Mouse (Mus musculus): ENCODE data around the gene 1300017J02Rik. TPM values are rescaled to one million over a fixed set of nuclear protein-coding genes. Genes with fewer than 3 reads are reported as not detected.

The 1300017J02Rik gene
- polyA plus RNA-seq, 1 experiment from 2014 or later = 6.7 TPM

DNA sequence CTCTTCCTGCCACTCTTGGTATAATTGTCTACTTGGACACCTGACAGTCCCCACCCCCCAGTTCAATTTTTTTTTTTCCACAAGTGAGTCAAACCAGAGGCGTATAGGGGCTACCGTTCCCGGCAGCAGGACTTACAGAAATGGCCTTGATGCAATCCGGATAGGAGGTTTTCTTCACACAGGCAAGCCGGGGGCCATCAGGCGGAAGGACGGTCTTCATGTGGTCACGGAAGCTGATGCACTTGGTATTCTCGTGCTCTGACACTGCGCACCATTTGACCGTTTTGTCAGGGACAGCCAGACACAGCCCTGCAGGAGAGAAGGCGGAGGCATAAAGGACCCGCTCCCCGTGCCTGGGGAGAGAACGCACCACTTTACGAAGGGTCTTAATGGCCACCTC, 77.1 kb downstream of the 1300017J02Rik start:
- H3K4me3 ChIP-seq = no peak overlapping the region
- H3K27ac ChIP-seq = no peak overlapping the region
- WGBS = 86% methylated on average over 16 of the region's 16 CpGs
- peak; percentile 62 for DNase-seq (ENCODE audit: low spot score)
- peaks cover 8% of the 10 kb centered on the region; the same call in 1 of the 2 replicates for H3K27me3 ChIP-seq (ENCODE audit: insufficient read depth, poor library complexity, severe bottlenecking)
- peaks cover 12% of the 10 kb centered on the region for H3K4me1 ChIP-seq
- no peaks in the 10 kb centered on the region for H3K9me3 ChIP-seq
- H3K36me3 ChIP-seq = no peaks in the 10 kb centered on the region

DNA sequence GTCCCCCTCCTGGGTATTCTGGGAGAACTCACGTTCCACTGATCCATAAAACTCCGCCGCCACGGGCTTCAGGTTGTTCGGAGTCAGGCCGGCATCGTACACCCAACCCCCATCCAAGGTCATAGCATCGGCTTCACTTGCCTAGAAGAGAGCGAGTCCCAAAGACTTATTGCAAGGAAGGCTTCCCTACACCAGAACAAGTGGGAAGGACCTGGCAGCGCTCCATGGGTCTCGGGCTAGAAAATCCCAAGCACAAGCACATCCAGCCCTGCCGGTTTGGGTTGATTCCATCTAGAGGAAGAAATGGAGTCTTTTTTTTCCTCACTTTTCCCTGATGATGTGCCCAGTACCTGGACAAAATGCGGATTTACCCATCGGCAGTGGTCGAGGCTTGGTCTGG, 78.1 kb downstream of the 1300017J02Rik start:
- DNase-seq (ENCODE audit: low spot score) = no peak
- H3K9me3 ChIP-seq = no peaks in the 10 kb centered on the region
- 90% methylated on average over 15 of the region's 15 CpGs for WGBS
- no peak overlapping the region for H3K27ac ChIP-seq
- peaks cover 9% of the 10 kb centered on the region for H3K4me1 ChIP-seq
- H3K4me3 ChIP-seq = no peak overlapping the region
- peaks cover 8% of the 10 kb centered on the region; the same call in 1 of the 2 replicates for H3K27me3 ChIP-seq (ENCODE audit: insufficient read depth, poor library complexity, severe bottlenecking)
- no peaks in the 10 kb centered on the region for H3K36me3 ChIP-seq

DNA sequence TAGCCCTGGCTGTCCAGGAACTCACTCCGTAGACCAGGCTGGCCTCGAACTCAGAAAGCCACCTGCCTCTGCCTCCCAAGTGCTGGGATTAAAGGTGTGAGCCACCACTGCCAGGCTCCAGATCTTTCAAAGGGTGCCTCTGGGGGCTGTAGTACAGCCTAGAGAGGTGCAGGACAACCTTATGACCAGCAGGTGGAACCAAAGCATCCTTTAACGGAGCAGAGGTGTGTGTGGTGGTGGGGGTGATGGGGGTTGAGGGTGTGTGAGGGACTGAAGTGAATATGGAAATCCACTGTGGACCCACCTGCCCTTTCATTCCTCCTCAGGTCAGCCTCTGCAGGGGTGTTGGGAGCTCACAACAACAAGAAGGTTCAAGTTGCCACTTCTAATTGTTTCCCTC, 79.4 kb downstream of the 1300017J02Rik start:
- DNase-seq (ENCODE audit: low spot score) = no peak
- no peak overlapping the region for H3K27ac ChIP-seq
- H3K9me3 ChIP-seq = no peaks in the 10 kb centered on the region
- H3K4me1 ChIP-seq = peaks cover 6% of the 10 kb centered on the region
- WGBS = 49% methylated on average over 3 of the region's 3 CpGs
- H3K27me3 ChIP-seq (ENCODE audit: insufficient read depth, poor library complexity, severe bottlenecking) = peaks cover 8% of the 10 kb centered on the region; the same call in 1 of the 2 replicates
- no peak overlapping the region for H3K4me3 ChIP-seq
- H3K36me3 ChIP-seq = no peaks in the 10 kb centered on the region

DNA sequence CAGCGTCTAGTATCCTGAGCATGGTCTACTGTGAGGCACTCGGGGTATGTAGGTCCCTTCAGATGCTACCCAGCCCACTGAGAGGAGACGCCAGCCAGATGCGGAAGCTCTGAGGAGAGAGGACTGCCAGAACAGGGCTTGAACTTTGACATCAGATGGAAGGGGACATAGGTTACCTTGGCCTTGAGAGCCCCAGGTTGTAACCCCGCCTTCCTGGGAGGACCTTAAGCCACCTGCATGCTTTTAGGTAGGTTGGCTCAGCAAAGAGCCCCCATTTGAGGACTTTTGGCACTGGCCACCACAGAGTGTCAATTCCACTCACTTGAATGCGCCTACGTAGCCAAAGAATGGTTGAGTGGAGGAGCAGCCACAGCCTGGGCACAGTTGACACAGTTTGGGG, 80.2 kb downstream of the 1300017J02Rik start:
- no peak overlapping the region for H3K4me3 ChIP-seq
- no peak for DNase-seq (ENCODE audit: low spot score)
- H3K27ac ChIP-seq = no peak overlapping the region
- H3K9me3 ChIP-seq = no peaks in the 10 kb centered on the region
- 84% methylated on average over 7 of the region's 7 CpGs for WGBS
- no peaks in the 10 kb centered on the region for H3K4me1 ChIP-seq
- H3K27me3 ChIP-seq (ENCODE audit: insufficient read depth, poor library complexity, severe bottlenecking) = peaks cover 8% of the 10 kb centered on the region; the same call in 1 of the 2 replicates
- H3K36me3 ChIP-seq = no peaks in the 10 kb centered on the region

DNA sequence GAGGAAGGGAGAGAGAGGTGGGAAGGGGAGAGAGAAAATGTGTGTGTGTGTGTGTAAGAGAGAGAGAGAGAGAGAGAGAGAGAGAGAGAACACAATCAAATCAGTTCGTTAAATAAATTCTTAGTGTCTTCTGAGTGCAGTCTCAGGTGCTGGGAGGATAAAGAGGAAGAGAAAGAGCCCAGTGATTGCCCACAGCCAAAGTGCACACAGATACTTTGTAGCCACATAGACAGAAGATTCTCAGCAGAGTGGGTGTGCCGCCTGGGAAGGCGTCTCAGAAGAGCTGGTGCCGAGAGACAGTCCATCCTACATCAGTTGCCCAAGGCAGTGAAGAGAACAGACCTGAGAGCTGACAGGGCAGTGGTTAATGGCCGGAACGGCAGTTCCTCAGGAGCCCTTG, 90.6 kb downstream of the 1300017J02Rik start:
- H3K27me3 ChIP-seq (ENCODE audit: insufficient read depth, poor library complexity, severe bottlenecking) = peaks cover 11% of the 10 kb centered on the region
- WGBS = 72% methylated on average over 6 of the region's 6 CpGs
- no peaks in the 10 kb centered on the region for H3K4me1 ChIP-seq
- no peaks in the 10 kb centered on the region for H3K36me3 ChIP-seq
- no peak overlapping the region for H3K4me3 ChIP-seq
- DNase-seq (ENCODE audit: low spot score) = no peak
- no peak overlapping the region for H3K27ac ChIP-seq
- H3K9me3 ChIP-seq = no peaks in the 10 kb centered on the region

GRCm38 (mm10) chr9:103213631-103214030, 91.3 kb downstream of the 1300017J02Rik start:
- DNase-seq (ENCODE audit: low spot score) = no peak
- no peaks in the 10 kb centered on the region for H3K4me1 ChIP-seq
- no peak overlapping the region for H3K4me3 ChIP-seq
- H3K36me3 ChIP-seq = no peaks in the 10 kb centered on the region
- WGBS = 60% methylated on average over 2 of the region's 2 CpGs
- peaks cover 17% of the 10 kb centered on the region for H3K27me3 ChIP-seq (ENCODE audit: insufficient read depth, poor library complexity, severe bottlenecking)
- H3K9me3 ChIP-seq = no peaks in the 10 kb centered on the region
- H3K27ac ChIP-seq = no peak overlapping the region

DNA sequence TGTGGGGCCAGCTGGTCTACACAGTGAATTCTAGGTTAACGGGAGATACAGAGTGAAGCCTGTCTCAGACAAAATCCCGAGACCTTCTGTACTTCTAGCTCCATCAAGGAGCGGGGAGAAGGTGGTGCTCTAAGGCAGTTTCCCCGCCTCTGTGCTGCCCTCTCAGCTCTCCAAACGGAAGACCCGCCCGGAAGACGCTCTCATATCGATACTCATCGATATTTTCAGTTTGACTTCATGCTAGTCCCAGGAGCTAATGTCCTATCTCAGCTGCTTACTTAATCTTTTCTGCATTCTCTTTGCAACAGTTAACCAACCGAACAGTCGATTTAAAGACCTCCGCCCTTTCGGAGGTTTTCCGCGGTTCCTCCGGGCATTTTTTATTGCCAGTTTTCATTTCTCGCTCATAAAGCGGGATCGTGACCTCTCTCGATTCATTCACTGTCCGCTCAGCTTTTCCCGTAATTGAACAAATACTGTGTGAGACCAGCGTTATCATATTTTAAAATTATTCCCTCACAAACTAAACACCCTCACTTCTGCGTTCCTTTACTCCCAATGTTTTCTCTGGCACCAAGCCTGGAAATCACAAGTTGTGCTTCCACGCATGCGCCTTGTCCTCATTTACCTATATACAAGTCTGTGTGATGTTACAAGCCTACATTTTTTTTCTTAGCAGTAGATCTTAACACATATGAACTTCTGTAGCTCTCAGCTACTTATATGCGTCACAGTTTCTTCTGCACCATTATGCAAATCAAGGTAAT, 92.0 kb downstream of the 1300017J02Rik start:
- H3K27me3 ChIP-seq (ENCODE audit: insufficient read depth, poor library complexity, severe bottlenecking) = peaks cover 17% of the 10 kb centered on the region
- H3K27ac ChIP-seq = no peak overlapping the region
- H3K4me1 ChIP-seq = no peaks in the 10 kb centered on the region
- no peaks in the 10 kb centered on the region for H3K36me3 ChIP-seq
- WGBS = 75% methylated on average over 28 of the region's 28 CpGs
- H3K4me3 ChIP-seq = peak overlapping the region; percentile 9; the same call in 1 of the 2 replicates
- no peak for DNase-seq (ENCODE audit: low spot score)
- H3K9me3 ChIP-seq = no peaks in the 10 kb centered on the region

DNA sequence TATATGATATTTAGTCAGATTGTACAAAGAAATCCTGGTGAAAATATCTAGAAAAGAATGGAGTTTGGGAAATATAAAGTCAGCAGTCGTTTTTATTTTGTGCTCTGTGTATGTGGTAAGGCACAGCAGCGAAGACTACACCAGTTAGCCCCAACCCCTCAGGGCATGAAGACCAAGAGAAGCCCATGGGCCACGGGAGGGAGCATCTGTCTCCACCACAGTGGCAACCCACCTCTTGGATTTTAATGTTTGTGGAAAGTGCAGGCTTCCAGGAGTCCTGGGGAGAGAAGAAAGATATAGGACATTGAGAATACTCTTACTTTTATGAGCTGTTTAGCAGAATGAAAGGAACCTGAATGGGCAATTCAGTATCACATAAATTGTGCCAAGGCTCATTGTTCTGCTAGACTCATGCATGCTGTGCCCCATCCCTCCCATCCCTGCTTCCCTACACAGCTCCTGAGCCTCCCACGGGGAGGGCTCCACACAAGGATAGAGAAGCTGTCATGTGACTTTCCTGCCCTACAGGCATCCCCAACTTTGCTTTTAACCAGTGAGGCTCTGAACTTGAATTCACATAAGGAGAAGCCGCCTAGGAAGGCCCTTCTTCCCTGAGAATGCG, 96.0 kb downstream of the 1300017J02Rik start:
- H3K36me3 ChIP-seq = no peaks in the 10 kb centered on the region
- DNase-seq (ENCODE audit: low spot score) = no peak
- H3K4me1 ChIP-seq = no peaks in the 10 kb centered on the region
- H3K4me3 ChIP-seq = no peak overlapping the region
- no peak overlapping the region for H3K27ac ChIP-seq
- WGBS = 59% methylated on average over 6 of the region's 6 CpGs
- peaks cover 14% of the 10 kb centered on the region for H3K27me3 ChIP-seq (ENCODE audit: insufficient read depth, poor library complexity, severe bottlenecking)
- H3K9me3 ChIP-seq = no peaks in the 10 kb centered on the region

DNA sequence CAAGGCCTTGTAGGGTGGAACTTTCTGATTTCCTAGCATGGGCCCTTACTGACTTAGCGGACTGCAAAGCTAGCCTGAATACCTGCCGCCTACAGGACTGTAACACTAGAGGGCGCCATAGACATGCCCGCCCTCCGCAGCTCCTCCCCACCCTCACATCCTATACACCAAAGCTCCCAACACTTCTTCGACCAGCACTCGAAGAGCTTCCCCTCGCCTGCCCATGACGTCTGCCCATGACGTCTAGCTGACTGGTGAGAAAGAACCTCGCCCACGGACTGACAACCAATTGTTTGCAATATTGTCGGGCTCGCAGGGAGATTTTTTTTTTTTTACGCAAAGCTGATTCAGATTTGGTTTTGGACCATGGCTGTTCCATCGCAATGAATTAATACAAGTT, 97.0 kb downstream of the 1300017J02Rik start:
- Histone ChIP-seq H3K9me3 (no peaks in the 10 kb centered on the region), H3K36me3 (no peaks in the 10 kb centered on the region), H3K4me1 (no peaks in the 10 kb centered on the region), H3K4me3 (peak overlapping the region; percentile 42), H3K27me3 (ENCODE audit: insufficient read depth, poor library complexity, severe bottlenecking) (peaks cover 14% of the 10 kb centered on the region), H3K27ac (no peak overlapping the region)
- DNase-seq (ENCODE audit: low spot score) = peak; percentile 92
- 12% methylated on average over 16 of the region's 16 CpGs for WGBS

- Histone ChIP-seq H3K9me3 (no peaks in the 10 kb centered on the region), H3K4me3 (no peak overlapping the region), H3K27me3 (ENCODE audit: insufficient read depth, poor library complexity, severe bottlenecking) (peaks cover 6% of the 10 kb centered on the region; the same call in 1 of the 2 replicates), H3K4me1 (no peaks in the 10 kb centered on the region), H3K36me3 (no peaks in the 10 kb centered on the region), H3K27ac (no peak overlapping the region)
- DNase-seq (ENCODE audit: low spot score) = no peak
- 81% methylated on average over 5 of the region's 5 CpGs for WGBS
Observed at GRCm38 (mm10) chr9:103205786-103206185, 99.1 kb downstream of the 1300017J02Rik start.

GRCm38 (mm10) chr9:103201561-103202260, 103.2 kb downstream of the 1300017J02Rik start, which contains the start of gene Srprb:
TSS of gene Srprb (minus strand) at chr9:103202137.
- peak; percentile 96 for DNase-seq (ENCODE audit: low spot score)
- Histone ChIP-seq H3K36me3 (peaks cover 34% of the 10 kb centered on the region), H3K4me3 (peak within 1 kb of the TSS; percentile 98), H3K27me3 (ENCODE audit: insufficient read depth, poor library complexity, severe bottlenecking) (no peaks in the 10 kb centered on the region), H3K27ac (peak within 1 kb of the TSS; percentile 98), H3K4me1 (no peaks in the 10 kb centered on the region), H3K9me3 (no peaks in the 10 kb centered on the region)
- under 1% methylated on average over 45 of the region's 45 CpGs for WGBS
